Mouse (Mus musculus) right cerebral cortex, postnatal 14 days (tissue): Measurements from ENCODE around the gene Zfp61.

Source experiments
- DNase-seq: peaks from one replicate; pipeline ENCODE4 v3.0.0; 2022

The Zfp61 gene

DNA sequence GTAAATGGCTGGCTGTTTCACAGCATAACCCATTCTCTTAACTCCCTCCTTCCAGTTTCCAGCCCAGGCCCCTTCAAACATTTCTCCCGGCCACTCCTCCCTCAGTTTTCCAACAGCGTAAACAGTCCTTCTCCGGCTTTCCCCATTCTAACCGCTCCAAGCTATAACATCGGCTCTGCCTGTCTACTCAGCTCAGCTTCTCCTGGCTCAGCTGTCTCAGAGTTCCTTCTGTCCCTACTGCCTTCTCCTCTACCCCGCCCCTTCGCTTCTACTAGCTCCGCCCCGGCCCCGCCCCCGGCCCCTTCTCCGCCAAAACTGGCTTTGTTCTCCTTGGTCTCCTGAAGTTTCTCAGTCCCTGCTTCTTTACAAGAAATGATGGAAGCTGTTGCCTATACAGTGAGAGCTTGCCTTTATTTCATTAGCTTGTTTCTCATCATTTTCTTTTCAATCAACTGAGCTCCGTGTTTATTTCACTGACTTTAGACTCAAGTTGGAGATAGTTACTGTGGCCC lies at the start of gene Zfp61:
Zfp61 (minus strand) TSS at position 462 of the 512 bp plus-strand sequence.
- DNase-seq: peak; percentile 19

GRCm38 (mm10) chr7:24348896-24349295 lies 47.9 kb upstream of the Zfp61 start, which contains the start of gene Lypd5:
Gene Lypd5, plus strand, starts transcription at chr7:24349196.
- no peak for DNase-seq

GRCm38 (mm10) chr7:24346444-24346843 lies 45.4 kb upstream of the Zfp61 start:
- DNase-seq: no peak

GRCm38 (mm10) chr7:24343701-24344272 lies 42.8 kb upstream of the Zfp61 start:
- no peak for DNase-seq

DNA sequence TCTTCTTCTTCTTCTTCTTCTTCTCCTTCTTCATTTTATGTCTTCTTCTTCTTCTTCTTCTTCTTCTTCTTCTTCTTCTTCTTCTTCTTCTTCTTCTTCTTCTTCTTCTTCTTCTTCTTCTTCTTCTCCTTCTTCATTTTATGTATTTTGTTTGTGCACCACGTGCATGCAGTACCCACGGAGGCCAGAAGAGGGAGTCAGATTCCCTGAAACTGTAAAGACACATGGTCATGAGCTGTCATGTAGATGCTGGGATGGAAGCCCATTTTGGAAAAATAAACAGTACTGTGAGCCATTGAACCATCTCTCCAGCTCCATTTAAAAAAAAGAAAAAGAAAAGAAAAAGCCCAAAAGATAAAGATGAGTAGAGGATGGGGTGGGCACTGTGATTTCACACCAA lies 37.2 kb upstream of the Zfp61 start:
- DNase-seq: no peak

DNA sequence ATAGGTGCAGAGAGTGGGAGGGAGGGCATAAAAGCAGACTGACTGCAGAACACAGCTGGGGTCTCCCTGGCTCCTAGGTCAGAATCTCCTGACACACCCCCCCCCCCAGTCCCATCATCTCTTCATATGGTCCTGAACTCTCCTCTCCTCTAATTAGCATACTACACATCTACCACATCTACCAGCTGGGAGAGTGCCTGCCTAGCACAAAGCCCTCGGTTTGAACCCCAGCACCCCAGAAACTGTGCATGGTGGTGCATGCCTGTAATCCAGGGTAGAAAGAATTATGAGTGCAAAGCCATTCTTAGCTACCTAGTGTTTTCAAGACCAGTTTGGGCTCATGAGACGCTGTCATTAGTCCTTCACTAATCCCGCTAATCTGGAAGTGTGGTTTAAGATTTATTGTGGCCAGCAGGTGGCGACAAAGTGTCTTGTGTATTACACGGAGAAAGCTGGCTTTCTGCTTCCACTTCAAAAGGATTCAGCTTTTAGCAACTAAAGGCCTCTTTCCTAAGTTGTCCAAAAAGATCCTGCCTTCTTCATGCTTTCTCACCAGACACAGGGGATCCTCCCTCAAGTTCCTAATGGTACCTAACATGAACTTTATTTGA lies 34.8 kb upstream of the Zfp61 start:
- DNase-seq: peak; percentile 89

GRCm38 (mm10) chr7:24333304-24333986 lies 32.4 kb upstream of the Zfp61 start, which contains the start of gene Tescl:
Gene Tescl, minus strand, starts transcription at chr7:24333936.
- no peak for DNase-seq

GRCm38 (mm10) chr7:24327281-24327975 lies 26.4 kb upstream of the Zfp61 start:
- no peak for DNase-seq

DNA sequence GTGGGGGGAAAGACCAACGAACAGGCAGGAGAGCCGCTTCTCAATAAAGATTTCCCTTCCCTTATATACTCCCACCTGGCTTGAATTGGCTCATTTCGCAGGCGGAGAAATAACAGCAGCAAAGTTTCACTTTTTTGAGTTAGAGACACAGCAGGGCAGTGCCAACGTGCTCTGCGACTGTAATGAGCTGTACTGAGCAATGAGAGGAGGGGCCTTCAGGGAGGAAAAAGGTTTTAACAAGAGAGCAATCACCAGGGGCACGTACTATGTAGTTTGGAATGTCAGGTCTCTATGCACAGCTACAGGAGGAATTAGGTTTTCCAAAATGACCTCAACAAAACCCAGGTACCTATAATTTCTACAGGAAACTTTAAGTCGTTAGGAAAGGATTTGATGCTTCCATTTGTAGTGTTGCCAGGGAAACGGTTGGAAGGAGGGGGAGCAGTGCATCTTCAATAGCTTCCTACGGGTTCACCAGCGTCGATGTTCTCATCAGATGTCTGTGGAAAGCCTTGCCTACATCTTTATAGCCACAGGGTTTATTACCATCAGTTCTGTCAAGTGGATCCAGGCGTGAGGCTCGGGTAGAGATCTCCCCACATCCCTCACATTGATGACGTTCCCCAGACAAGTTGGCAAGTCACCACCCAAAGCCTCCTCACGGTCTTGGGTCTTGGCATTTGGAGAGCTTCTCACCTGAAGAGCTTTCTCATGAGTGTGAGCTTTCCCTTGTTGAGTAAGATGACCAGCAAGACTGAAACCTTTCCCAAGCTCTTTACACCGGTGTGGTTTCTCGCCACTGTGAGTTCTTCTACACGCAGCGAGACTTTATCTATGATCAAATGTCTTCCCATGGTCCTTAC lies 25.5 kb upstream of the Zfp61 start:
- DNase-seq: no peak

GRCm38 (mm10) chr7:24325675-24326128 lies 24.7 kb upstream of the Zfp61 start:
- peak; percentile 59 for DNase-seq

GRCm38 (mm10) chr7:24325197-24325596 lies 24.2 kb upstream of the Zfp61 start:
- peak; percentile 57 for DNase-seq

DNA sequence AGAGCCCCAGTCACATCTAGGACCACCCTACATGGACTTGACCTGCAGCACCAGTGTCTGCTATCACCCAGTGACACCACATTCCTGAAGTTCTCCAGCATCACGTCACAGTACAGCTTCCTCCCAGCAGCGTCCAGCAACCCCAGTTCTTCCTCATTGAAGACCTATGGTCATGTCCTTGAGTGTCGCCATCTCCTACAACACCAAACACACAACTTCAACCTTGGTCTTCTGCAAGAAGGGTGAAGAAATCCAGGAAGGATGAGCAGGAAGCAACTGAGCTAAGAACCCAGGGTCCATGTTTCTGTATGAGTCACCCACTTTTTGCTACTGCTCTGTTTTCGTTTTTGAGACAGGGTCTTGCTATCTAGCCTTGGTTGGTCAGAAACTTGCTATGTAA lies 21.6 kb upstream of the Zfp61 start:
- no peak for DNase-seq

- DNase-seq: no peak
These were observed 17.9 kb upstream of the Zfp61 start for GRCm38 (mm10) chr7:24318942-24319341.

GRCm38 (mm10) chr7:24316567-24317092 lies 15.6 kb upstream of the Zfp61 start, which contains the start of gene Zfp94:
Gene Zfp94, minus strand, starts transcription at chr7:24316666.
- peak; percentile 93 for DNase-seq

- no peak for DNase-seq
These were observed 14.9 kb upstream of the Zfp61 start for GRCm38 (mm10) chr7:24315726-24316566.

DNA sequence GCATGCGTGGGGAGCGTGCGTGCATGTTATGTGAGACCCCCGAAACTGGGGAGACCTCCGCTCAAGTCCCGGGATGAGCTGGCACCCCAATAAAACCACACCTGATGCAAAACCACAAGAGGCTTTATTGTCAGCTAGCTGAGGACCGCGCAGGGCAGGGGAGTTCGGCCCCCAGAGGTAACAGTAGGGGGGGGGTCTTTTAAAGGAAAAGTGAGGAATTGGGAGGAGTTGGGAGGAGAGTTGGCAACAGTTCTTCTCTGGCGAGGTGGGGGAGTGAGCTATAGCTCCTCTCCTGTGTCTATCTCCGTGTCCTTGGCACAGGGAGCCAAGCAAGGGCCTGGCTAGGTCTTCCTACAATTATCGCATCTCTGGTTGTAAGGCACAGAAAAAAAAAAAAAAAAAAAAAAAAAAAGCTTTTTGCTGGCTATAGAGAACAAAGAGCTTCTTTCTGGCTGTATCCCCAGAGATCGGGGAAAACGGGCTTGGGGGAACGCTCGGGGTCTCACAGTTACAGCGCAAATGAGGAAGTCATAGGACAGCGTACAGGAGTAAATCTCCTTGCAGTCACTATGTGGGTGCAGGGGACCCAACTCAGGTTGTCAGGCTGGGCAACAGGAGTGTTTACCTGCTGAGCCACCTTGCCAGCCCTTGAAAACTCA lies 1.1 kb downstream of the Zfp61 start:
- no peak for DNase-seq

- peak; percentile 87 for DNase-seq
These were observed 1.9 kb downstream of the Zfp61 start for GRCm38 (mm10) chr7:24298973-24299708.

DNA sequence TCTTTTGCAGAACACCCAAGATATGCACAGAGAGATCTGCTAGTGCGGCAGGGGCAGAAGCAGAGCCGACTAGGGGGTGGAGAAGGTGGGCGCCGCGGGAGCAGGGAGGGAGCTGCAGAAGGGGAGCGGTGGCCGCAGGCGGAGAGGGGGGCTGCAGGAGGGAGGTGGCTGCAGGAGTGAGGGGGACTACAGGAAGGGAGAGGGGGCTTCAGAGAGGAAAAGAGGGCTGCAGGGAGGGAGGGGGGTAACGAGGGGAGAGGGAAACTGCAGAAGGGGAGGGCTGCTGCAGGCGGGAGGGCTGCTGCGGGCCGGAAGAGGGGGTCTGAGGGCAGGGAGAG lies 2.4 kb downstream of the Zfp61 start:
- peak; percentile 22 for DNase-seq

DNA sequence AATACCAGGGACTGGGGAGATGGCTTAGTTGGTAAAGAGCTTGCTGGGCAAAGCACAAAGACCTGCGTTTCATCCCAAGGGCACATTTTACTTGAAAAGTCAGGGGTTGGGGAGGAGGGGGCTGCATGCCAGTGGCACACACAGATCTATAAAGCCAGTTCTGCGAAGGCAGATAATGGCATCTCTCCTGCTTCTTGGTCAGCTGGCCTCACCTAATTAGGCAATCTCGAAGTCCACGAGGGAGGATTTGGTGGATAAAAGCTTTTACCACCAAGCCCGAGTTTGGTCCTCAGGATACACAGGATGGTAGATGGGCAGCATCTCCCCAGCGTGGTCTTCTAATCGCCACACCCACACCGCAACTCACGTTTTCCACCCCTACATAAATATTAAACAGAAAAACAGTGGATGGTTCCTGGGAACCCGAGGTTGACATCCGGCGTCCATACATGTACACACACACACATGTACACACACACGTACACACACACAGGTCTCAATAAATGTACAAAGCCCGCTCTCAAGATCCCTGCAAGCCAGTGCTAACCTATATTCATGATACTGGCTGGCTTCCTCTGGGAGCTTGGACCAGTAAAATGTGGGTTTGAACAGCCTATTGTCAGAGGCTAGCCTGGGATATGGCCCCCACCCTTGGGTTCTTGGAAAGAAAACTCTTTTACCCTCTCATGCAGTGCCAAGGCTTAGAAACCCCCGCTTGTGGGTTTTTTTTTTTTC lies 3.5 kb downstream of the Zfp61 start:
- DNase-seq: no peak
